Mouse (Mus musculus): Measurements from ENCODE around the gene Frem1.

DNA sequence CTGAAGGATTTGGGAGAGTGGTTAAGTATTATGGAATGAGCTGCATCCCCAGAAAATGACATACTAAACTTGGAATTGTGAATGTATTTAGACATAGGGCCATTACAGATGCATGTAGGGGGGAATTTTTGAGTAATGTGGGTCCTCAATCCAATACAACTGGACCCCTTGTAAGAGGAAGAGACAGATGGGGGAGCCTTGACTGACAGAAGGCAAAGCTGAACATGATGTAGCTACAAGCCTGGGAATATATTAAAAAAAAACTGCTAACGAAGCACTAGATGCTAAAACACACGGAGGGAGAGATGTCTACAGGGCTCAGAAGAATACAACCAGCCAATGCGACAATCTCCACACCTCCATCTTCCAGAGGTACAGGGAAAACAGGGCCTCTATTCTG, 60.1 kb downstream of the Frem1 start:
- TF ChIP-seq MEF2A (IDR thresholded peaks at IDR 0.05; ENCODE audit: borderline replicate concordance, low read depth, low read length) = no peak
- no peak for TF ChIP-seq RAD21 (IDR thresholded peaks at IDR 0.05; ENCODE audit: low read depth, low read length)
- no peak for TF ChIP-seq CTCF (conservative IDR thresholded peaks at IDR 0.05 in 1 of 2, IDR thresholded peaks at IDR 0.05 in 1 of 2; ENCODE audit: low read depth in 2 of 2, low read length in 2 of 2)
- TF ChIP-seq CHD2 (IDR thresholded peaks at IDR 0.05; ENCODE audit: low read length) = no peak

Measured in CH12.LX (cell line).